Mouse (Mus musculus): ENCODE data around the gene Postn.

Gene Postn

DNA sequence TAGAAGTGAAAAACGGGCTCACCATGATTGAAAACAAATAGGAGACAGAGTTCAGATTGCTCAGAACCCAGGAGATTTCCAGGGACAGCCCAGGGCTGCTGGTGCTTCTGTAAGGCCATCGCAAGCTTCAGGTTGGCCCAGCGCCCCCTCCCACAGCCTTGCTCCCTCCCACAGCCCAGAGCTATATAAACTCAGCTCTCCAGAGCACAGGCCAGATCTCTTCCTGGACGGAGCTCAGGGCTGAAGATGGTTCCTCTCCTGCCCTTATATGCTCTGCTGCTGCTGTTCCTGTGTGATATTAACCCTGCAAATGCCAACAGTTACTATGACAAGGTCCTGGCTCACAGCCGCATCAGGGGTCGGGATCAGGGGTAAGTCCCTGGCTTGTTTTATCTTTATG, at the start of gene Postn:
Gene Postn (plus strand): TSS at position 213 of the 400 bp plus-strand sequence.
- no peak for DNase-seq

DNA sequence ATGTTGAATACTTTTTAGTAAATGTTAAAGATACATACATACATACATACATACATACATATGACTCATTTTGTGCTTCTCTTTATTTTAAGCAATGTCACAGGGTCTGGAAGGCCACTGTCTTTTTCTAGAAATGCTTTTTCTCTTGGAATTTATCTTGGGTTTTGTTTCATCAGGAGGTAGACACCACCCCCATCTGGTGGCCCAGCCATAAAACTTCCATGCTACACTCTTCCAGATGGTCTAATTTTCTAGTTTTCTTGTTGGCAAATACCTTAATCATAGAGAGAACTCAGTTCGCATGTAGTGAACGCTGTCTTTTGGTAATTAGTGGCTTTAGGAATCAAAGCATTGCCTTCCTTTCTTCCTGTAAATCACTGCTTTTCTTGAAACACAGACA, 46.9 kb upstream of the Postn start:
- DNase-seq, result no peak

- DNase-seq, result peak; percentile 29 to 38
Observed at GRCm38 (mm10) chr3:54352891-54353652, 7.8 kb upstream of the Postn start.

DNA sequence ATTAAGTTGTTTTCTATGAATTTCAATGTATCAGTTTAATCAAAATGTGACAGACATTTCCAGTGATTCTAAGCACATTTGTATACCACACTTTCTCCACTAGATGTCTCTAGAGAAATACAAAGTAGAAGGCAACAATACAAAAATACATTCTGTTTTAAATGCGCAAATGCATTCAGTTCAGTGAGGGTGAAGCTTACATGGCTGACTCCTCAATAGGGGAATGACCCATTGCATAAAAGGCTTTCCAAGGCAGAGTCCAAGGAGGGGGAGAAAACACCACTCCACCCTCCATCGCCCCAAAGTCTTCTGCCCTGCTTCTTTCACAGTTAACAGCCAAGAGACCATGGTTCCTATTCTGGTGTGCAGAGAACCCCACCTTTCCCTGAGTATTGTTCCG, 3.3 kb upstream of the Postn start:
- DNase-seq, result no peak

DNA sequence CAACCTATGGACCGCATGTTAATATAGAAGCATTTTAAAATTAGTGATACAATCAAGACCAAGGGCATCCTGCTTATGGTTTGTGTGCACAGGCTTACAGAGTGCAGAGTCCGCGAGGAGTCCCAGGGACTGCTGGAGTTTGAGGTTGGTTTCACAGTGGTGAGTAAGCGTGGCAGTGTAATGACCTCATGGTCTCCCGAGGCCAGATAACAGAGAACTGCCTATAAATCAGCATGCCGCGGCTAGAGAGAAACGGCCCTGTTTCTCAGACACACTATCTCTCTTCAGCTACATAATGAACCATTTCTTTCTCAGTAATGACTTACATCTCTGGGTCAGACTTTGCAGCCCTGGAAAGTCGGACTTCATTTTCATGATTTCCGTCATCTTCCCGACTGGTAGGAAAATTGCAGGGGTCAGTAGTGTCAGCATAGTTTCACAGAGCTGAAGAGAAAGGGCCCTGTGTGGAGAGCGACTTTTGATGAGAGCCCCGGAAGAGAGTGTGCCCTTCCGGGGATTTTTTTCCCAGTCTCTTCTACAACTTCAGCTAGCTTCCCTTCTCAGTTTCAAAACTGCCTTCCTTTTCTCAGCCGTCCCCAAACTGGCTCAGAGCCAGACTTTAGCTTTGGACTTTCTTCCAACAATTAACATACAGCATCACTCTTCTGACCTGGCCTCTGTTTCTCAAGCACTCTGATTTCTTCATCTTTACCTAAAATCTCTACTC, 2.3 kb upstream of the Postn start:
- DNase-seq, result no peak

DNA sequence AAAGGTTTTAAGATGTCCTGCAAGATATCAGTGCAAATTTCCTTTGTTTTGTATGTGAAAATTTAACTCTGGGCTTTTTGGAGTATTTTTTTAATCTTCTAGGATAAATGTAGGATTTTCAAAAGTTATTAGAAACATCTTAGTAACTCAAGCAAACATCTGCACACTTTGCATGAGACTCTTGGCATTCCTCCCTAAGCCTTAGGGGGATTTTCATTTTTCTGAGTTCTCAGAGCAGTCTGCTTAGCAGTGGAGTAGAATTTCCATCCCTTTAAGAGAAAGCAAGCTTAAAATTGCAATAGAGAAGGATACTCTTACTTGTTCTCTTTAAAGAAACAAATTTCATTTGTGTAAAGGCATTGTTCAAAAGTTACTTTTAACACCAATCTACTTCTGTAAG, 747 bp downstream of the Postn start:
- DNase-seq, result no peak

DNA sequence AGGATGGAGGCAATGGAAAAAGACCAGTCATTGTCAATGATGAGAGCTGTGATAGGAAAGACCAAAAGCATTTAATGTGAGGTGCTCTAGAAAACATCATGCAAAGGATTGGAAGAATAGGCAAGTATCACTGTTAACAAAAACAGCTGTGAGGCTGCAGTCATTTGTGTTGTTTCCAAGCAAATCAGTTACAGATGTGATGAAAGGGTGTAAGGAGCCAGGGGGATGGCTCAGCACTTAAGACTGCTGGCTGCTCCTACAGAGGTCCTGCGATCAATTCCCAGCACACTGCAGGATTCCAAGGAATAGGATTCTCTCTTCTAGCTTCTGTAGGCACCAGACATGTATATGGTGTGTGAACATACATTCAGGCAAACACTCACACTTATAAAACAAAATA, 10.1 kb downstream of the Postn start:
- DNase-seq, result no peak

GRCm38 (mm10) chr3:54372625-54373024, 11.7 kb downstream of the Postn start:
- no peak for DNase-seq

DNA sequence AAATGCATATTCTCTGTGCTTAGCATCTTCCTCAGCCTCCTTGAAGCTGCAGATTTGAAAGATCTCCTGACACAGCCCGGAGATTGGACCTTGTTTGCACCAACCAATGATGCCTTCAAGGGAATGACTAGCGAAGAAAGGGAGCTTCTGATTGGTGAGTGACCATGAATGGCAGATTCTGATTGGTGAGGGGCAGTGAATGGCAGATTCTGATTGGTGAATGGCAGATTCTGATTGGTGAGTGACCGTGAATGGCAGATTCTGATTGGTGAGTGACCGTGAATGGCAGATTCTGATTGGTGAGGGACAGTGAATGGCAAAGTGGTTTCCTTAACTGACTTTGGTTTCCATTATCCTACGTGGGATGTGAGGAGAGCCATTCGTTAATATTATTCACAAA, 15.1 kb downstream of the Postn start:
- no peak for DNase-seq

- no peak for DNase-seq
Observed at GRCm38 (mm10) chr3:54377647-54378046, 16.7 kb downstream of the Postn start.

DNA sequence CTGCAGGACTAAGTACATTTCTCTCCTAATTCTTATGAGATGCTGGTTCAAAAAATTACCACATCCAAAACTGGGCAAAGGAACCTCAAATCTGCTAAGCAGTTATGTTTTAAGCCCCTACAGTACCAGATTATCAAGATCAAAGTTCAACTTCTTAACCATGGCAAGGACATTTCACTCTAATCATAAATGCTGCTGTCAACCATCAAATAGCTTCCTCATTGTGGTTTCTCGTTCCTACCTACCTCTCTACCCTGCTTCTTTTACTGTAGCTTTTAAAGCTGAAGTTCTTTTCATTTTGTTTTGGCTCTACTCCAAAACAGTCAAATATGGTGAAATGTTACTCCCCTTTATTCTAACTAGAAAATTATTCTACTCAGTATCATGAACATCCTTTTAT, 17.2 kb downstream of the Postn start:
- no peak for DNase-seq

DNA sequence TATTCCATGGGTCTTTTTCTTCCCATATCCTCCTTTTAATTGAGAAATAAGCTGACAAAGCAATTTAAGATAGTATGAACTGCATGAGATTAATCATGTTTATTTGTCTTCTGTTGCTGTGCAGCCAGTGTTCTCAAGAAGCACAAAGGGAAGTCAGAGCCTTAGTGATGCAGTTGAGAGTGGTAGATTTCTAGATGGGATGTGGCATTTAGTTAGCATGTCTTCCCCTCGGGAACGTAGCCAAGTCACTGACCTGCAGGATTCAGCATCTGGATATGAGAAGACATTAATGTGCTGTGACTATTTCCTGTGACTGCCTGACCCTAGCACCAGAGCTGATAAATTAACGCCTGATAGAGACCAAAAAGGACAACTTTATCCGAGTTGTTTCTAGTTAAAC, 19.1 kb downstream of the Postn start:
- no peak for DNase-seq

DNA sequence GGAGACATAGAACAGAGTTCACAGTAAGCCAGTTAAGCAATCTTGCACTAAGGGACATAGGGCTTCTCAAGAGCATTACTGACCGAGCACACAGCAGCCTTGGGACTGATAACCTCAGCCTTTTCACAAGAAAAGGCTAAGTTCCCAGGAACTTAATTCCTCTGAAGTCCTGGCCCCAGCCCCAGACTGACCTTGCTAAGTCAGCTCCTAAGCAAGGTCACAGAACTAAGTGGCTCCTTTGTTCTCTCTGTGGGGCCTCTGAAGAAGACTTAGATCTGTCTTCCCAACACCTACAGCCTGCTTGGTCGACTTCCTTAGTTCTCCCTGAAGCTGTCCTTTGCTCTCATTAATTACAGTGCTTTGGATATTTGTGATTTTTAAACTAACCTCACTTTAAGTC, 38.4 kb downstream of the Postn start:
- no peak for DNase-seq

DNA sequence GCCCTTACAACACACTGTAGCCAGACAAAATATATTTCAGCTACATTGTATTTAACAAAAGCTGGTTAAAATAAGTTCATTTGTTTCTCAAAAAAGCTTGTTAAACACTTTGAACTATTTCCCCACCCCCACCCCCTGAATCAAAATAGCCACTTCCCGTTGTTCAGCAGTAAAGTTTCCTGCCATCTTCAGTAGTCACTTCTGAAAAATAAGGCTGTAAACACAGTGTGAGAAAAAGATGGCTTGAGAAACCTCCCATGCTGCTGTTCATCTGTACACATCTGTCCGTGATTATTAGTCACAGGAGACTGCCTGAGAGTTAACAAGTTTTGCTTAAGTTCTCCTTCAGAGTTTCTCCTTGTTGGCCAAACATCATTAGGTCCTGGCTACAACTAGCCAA, 39.0 kb downstream of the Postn start:
- no peak for DNase-seq

- DNase-seq, result no peak
Observed at GRCm38 (mm10) chr3:54400617-54401016, 39.7 kb downstream of the Postn start.

DNA sequence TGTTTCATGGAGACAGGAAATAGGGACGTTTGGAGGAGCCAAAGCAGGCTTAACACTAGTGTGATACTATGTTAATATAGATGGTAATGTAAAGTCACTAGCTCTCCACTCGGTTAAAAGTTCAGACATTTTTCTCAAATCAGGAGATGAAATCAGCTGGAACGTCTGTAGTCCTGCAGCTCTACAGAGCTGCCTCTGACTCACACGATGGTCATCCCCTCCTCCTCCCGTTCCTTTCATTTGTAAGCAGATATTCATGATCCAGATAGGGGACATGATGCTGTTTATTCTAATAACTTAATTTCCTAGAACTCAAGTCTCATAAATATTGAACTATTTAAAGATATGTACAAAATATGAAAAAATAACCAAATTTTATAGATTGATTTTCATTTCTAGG, 40.8 kb downstream of the Postn start:
- DNase-seq, result no peak

DNA sequence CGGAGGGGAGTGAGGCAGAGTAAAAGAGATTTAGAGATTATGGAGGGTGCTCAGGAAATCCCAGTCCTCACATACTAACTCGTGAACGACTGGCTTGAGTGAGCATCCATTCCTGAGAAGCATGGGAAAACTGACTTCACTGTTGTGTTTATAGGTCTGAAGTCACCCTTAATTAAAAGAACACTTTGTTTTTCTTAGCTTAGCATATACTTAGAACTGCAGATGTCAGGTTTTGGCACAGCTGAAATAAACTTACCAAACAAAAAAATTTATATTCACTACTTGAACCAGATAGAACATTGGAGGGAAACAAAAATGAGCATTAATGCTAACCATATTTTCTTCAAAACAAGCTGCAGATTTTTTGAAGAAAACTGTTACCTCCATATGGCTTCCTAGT, 42.9 kb downstream of the Postn start:
- no peak for DNase-seq

DNA sequence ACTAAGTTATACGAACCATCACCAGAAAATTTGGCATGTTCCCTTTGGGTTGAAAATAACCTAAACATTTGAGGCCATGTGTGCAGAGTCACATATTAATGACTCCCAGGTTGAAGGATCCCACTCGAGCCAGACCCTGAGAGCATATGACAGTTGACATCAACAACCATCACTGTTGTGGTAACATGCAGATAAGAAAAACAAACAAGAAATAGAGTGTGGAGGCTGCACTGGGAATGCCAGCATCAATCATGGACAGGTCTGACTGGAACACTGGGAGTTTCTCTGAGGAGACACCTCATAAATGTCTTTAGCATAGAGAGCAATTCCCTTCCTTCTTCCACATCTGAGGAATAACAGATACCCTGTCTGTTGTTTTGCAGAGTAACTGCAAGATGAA, 45.7 kb downstream of the Postn start:
- DNase-seq, result no peak

GRCm38 (mm10) chr3:54411052-54411451, 50.1 kb downstream of the Postn start:
- DNase-seq, result no peak

- no peak for DNase-seq
Observed at GRCm38 (mm10) chr3:54412885-54413583, 52.1 kb downstream of the Postn start.

- no peak for DNase-seq
Observed at GRCm38 (mm10) chr3:54413584-54413897, 52.6 kb downstream of the Postn start.

- DNase-seq, result no peak
Observed at GRCm38 (mm10) chr3:54414386-54414785, 53.5 kb downstream of the Postn start.

DNA sequence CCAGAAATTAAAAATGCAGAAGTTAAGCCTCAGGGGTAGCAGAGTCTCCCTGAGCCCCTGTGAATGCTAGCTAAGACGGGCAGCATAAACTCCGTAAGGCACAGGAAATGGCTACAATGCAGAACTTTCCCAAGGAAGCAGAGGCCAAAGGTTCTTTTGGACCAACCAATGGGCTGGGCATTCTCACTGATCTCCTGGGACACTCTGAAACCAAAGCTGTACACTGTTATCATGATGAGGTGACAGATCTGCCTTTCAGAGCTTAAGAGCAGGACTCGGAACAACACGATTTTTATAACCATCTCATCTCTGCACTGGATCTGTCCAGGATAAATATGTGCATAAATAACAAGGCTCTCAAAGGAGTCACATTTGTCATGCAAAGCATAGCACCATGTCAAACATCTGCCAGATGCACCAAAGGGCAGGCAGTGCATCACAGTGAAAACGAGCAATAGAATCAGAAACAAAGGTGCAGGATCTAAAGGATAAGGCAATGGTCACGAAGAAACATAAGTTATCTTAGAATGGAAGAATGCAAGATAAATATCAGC, 57.0 kb downstream of the Postn start:
- DNase-seq, result no peak
